Mouse (Mus musculus) brain, embryonic 14.5 days (tissue): Measurements from ENCODE around the gene Sh3gl1.

Experiments
- CTCF ChIP-seq: fragments of 200-500 bp; IDR thresholded peaks from 2 replicates; pipeline ENCODE4 v1.5.1; 2012; ENCODE audit warnings: inconsistent platforms, mild to moderate bottlenecking, moderate library complexity, borderline replicate concordance; ENCODE audit not compliant: insufficient read depth, insufficient read length; ENCODE audit errors: extremely low read depth
- POLR2A ChIP-seq: fragments of 200-500 bp; IDR thresholded peaks from 2 replicates; pipeline ENCODE4 v1.6.1; 2012; ENCODE audit warnings: mild to moderate bottlenecking, inconsistent platforms, borderline replicate concordance; ENCODE audit not compliant: poor library complexity, insufficient read depth, insufficient read length, severe bottlenecking; ENCODE audit errors: extremely low read depth

GRCm38 (mm10) chr17:56018347-56019131 lies 17.9 kb downstream of the Sh3gl1 start:
- TF ChIP-seq POLR2A (no peak), CTCF (peak; percentile 39; the same call in 1 of the 2 replicates)
